Comparison of ENCODE assay signal across 9 mouse cellular contexts in the genomic region with DNA sequence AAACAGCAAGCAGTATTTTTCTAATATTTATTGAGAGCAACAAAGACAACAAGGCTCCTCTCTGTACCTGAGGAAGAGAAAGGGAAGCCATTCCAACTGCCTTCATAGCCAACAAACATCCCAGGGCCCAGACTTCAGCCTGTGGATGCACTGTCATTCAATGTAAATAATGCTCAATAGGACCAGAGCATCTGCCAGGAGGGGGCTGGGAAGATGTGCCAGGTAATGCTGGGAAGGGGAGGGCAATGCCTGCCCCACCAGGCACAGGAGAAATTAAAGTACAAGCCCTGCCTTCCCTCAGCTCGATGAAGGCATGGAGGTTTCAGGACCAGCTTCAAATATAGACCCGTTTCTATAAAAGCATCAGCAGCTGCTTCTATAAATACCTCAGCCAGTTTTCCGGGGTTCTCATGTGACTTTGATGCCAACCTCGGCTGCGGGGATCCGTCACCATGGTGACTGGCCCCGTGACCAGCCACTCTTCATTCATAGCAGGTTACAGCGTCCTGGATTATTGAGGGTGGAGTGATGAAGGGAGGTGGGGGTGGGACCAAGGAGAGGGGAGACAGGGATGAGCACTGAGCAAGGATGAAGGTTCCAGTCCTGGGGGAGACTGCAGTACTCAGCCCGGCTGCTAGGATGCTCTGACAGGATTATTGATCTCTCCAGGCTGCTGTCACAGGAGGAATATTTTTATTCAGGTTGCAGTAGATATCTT. TPM values are rescaled to one million over a fixed set of nuclear protein-coding genes. Genes with fewer than 3 reads are reported as not detected.
A peak's percentile ranks its signal among the peaks of the same experiment; 100 is the strongest.
DNase-seq lines count a peak whose midpoint lies in the region; ATAC-seq lines count a peak whose summit lies in the region.
"Had no signal": no experiment of that assay in that cellular context is flagged by ENCODE, and none has a peak within 500 bp of the region (broad histone marks: within the 10 kb centered on the region; RNA-seq: fewer than 3 reads in every experiment).

No protein-coding gene starts in this region.

- H3K9ac ChIP-seq in embryonic facial prominence, embryonic 13.5 days, result peak overlapping the region; percentile 17; the same call in 1 of the 2 replicates
- no peak overlapping the region for H3K9ac ChIP-seq in hindbrain, embryonic 12.5 days

- no peak overlapping the region for H3K27ac ChIP-seq in embryonic facial prominence, embryonic 13.5 days
- H3K27ac ChIP-seq in hindbrain, embryonic 12.5 days, result peak overlapping the region; percentile 72
- no peak overlapping the region for H3K27ac ChIP-seq in midbrain, embryonic 10.5 days (replicated peaks)

- no peak for ATAC-seq in embryonic facial prominence, embryonic 13.5 days (ENCODE audit: insufficient number of reproducible peaks, insufficient read depth, low FRiP score, low TSS enrichment, low read depth)
- ATAC-seq in hindbrain, embryonic 12.5 days (ENCODE audit: low FRiP score), result peak; percentile 86

- H3K36me3 ChIP-seq in embryonic facial prominence, embryonic 13.5 days, result no peaks in the 10 kb centered on the region
- H3K36me3 ChIP-seq in hindbrain, embryonic 12.5 days, result no peaks in the 10 kb centered on the region
- no peaks in the 10 kb centered on the region for H3K36me3 ChIP-seq in midbrain, embryonic 10.5 days

- H3K4me1 ChIP-seq in embryonic facial prominence, embryonic 13.5 days, result peaks cover 9% of the 10 kb centered on the region
- H3K4me1 ChIP-seq in hindbrain, embryonic 12.5 days, result peaks cover 15% of the 10 kb centered on the region
- peaks cover 19% of the 10 kb centered on the region for H3K4me1 ChIP-seq in midbrain, embryonic 10.5 days

- H3K27me3 ChIP-seq in embryonic facial prominence, embryonic 13.5 days, result no peaks in the 10 kb centered on the region
- no peaks in the 10 kb centered on the region for H3K27me3 ChIP-seq in hindbrain, embryonic 12.5 days
- H3K27me3 ChIP-seq in midbrain, embryonic 10.5 days (ENCODE audit: low read depth, poor library complexity, severe bottlenecking), result peaks cover 10% of the 10 kb centered on the region; the same call in 1 of the 2 replicates

- H3K9me3 ChIP-seq in embryonic facial prominence, embryonic 13.5 days, result no peaks in the 10 kb centered on the region
- H3K9me3 ChIP-seq in hindbrain, embryonic 12.5 days (replicated peaks), result no peaks in the 10 kb centered on the region
- H3K9me3 ChIP-seq in midbrain, embryonic 10.5 days (replicated peaks), result no peaks in the 10 kb centered on the region

- no peak overlapping the region for H3K4me3 ChIP-seq in embryonic facial prominence, embryonic 13.5 days
- no peak overlapping the region for H3K4me3 ChIP-seq in hindbrain, embryonic 12.5 days
- H3K4me3 ChIP-seq in midbrain, embryonic 10.5 days, result peak overlapping the region; percentile 2; the same call in 1 of the 2 replicates
- H3K4me3 ChIP-seq: megakaryocyte, embryonic 14.5 days had no signal

- peak; percentile 23 for DNase-seq in gastrocnemius, adult 18-20 months (ENCODE audit: low spot score)
- DNase-seq in gastrocnemius, postnatal 25 days, result no peak
- no peak for DNase-seq in midbrain, embryonic 10.5 days (ENCODE audit: low spot score)
- DNase-seq in urinary bladder, adult 2 months (ENCODE audit: low spot score), result no peak
- no peak for DNase-seq in urinary bladder, postnatal 4 days (ENCODE audit: low spot score in 2 of 2)
- DNase-seq in ovary, postnatal 10 days (ENCODE audit: low spot score), result no peak

- H3K4me2 ChIP-seq in embryonic facial prominence, embryonic 13.5 days, result peak overlapping the region; percentile 14; the same call in 1 of the 2 replicates
- H3K4me2 ChIP-seq in hindbrain, embryonic 12.5 days (replicated peaks), result peak overlapping the region; percentile 23

- 22% methylated on average over 9 of the region's 9 CpGs for WGBS in embryonic facial prominence, embryonic 13.5 days
- 26% methylated on average over 9 of the region's 9 CpGs for WGBS in hindbrain, embryonic 12.5 days
- WGBS in midbrain, embryonic 10.5 days, result 51% methylated on average over 9 of the region's 9 CpGs

RNA-seq across cellular contexts. Expression of a gene that starts 10.7 kb away (rescaled TPM):
- 1 to 10 TPM; 1.0 to 2.3 TPM for total RNA-seq in gastrocnemius, adult 18-20 months (2021)
- under 1 TPM; 0.41 to 0.46 TPM for total RNA-seq in gastrocnemius, postnatal 25 days (2021)
- polyA plus RNA-seq in embryonic facial prominence, embryonic 13.5 days (2015; fragmentation: Nextera tagmentation; extraction: Ambion mirVana), result 9.5 and 10.3 TPM in 2 replicates
- polyA plus RNA-seq in hindbrain, embryonic 12.5 days (2016; fragmentation: Nextera tagmentation; extraction: Ambion mirVana), result 5.6 and 5.7 TPM in 2 replicates
- 1.4 and 1.6 TPM in 2 replicates for polyA plus RNA-seq in midbrain, embryonic 10.5 days (2016; fragmentation: Nextera tagmentation; extraction: Ambion mirVana)
- 15.9 and 21.1 TPM in 2 replicates for polyA plus RNA-seq in urinary bladder, adult 2 months (2012; rRNA removed)

RNA-seq across cellular contexts. Expression of a gene that starts 26.3 kb away (rescaled TPM):
- not detected for total RNA-seq in gastrocnemius, adult 18-20 months (2021)
- total RNA-seq in gastrocnemius, postnatal 25 days (2021), result not detected
- 0.34 and 0.44 TPM in 2 replicates for polyA plus RNA-seq in embryonic facial prominence, embryonic 13.5 days (2015; fragmentation: Nextera tagmentation; extraction: Ambion mirVana)
- not detected in 2 replicates for polyA plus RNA-seq in hindbrain, embryonic 12.5 days (2016; fragmentation: Nextera tagmentation; extraction: Ambion mirVana)
- 0.12 TPM in 1 of 2 replicates, not detected in the other for polyA plus RNA-seq in midbrain, embryonic 10.5 days (2016; fragmentation: Nextera tagmentation; extraction: Ambion mirVana)
- not detected in 2 replicates for polyA plus RNA-seq in urinary bladder, adult 2 months (2012; rRNA removed)
